Mouse (Mus musculus): Measurements from ENCODE around the gene Etnk1. TPM values are rescaled to one million over a fixed set of nuclear protein-coding genes. Genes with fewer than 3 reads are reported as not detected.
"Not testable (repeated sequence)": the region's sequence is repeated elsewhere in the genome, so short reads cannot be mapped to it uniquely, and the experiment has no call there.

Etnk1 gene
- polyA plus RNA-seq (2012; rRNA removed) = 52.5 and 61.8 TPM in 2 replicates

DNA sequence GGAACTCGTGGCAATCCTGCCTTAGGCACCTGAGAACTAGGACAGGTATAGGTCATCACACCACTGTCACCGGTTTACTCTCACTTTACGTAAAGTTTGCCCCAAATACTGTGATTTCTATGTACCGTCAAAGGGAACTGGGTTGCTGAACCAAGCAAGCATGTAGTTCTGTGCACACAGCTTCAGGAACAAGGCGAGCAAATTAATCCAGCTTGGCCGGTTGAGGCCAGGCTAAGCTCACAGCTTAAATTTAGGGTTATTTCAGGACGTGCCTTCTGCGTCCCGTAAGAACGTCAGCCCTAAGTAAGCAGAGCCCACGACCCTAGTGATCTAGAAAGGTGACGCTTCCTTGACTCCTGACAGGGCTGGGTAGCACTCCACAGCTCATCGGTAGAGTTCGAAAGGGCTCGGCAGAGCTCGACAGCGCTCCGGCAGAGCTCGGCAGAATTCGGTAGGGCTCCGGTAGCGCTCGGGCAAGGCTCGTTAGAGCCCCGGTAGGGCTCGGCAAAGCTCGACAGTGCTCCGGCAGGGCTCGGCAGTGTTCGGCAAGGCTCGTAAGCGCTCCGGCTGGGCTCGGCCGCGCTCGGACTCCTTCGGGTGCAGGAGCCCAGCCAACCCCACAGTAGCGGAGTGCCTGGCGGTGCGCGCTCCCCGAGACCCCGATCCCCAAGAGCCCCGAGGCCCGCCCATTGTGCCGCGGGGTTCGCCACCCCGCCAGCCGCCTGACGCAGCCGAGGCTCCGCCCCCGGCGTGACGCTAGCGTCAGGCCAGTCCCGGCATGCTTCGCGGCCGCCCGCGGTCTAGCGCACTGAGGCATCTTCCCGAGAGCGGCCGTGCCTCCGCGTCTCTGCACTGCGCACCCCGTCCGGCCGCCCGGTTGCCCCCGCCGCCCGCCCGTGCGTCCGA lies at the start of gene Etnk1:
TSS of gene Etnk1 (plus strand) at position 770 of the 906 bp plus-strand sequence.
- peak; percentile 59 for DNase-seq (ENCODE audit: low read depth)

DNA sequence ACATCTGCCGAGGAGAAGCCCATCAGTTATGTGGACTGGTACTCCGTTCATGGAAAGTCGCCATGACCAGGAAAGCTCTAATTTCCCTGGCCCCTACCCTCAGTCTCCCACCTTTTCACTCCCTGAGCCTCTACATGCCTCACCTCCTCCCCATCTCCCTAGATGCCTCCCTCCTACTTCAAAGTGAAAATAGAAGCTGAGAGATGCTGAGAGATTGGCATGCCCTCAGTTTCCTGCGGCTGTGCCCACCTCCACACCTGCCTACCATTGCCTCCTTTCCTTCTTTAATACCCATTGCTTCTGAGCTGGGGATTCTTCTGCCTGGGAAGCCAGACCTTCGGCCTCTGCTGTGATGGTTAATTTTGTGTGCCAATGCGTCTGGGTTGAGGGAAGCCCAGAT lies 47.7 kb upstream of the Etnk1 start:
- no peak for DNase-seq (ENCODE audit: low read depth)

GRCm38 (mm10) chr6:143125721-143126120 lies 41.3 kb upstream of the Etnk1 start:
- DNase-seq (ENCODE audit: low read depth) = no peak

DNA sequence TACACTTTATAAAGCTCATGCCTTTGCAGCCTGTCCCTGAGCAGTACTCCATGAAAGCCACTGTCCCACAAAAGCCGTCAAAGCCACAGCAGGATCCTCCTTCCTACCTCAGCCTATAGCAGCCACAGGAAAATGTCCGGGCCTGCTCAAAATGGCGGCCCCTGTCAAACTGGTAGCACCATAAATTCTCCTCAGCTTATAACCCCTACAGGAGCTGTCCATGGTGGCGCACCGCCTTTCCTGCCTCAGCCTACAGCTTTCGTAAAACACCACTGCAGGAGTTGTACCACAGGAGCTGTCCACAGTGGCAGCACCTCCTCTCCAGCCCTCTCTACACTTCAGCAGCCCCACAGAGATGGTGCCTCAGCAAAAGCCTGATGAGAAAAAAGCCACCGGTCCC lies 37.6 kb upstream of the Etnk1 start:
- DNase-seq (ENCODE audit: low read depth) = no peak

GRCm38 (mm10) chr6:143129952-143130351 lies 37.1 kb upstream of the Etnk1 start:
- DNase-seq (ENCODE audit: low read depth) = no peak

- DNase-seq (ENCODE audit: low read depth) = no peak
Observed at GRCm38 (mm10) chr6:143130411-143130810, 36.6 kb upstream of the Etnk1 start.

- DNase-seq (ENCODE audit: low read depth) = no peak
Observed at GRCm38 (mm10) chr6:143131895-143132652, 34.9 kb upstream of the Etnk1 start.

DNA sequence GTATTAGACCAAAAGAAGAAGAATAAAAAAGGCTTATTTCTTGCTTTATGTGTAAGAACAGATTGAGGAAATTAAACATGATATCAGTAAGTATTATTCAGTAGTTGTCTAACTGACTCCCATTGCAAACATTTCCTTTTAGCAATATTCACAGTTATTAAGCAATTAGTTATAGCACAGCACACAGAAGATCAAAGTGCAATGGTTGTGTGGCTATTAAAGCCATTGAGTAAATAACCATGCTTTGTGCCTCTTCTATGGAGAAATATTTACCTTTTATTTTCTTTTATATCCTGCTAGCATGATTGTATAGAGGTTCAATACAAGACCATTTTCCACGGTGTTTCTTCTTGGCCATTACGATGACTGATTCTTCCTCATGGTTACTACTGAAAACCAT lies 33.9 kb upstream of the Etnk1 start:
- no peak for DNase-seq (ENCODE audit: low read depth)

- DNase-seq (ENCODE audit: low read depth) = no peak
Observed at GRCm38 (mm10) chr6:143135097-143135496, 31.9 kb upstream of the Etnk1 start.

GRCm38 (mm10) chr6:143136688-143137087 lies 30.3 kb upstream of the Etnk1 start:
- DNase-seq (ENCODE audit: low read depth) = no peak

GRCm38 (mm10) chr6:143137341-143137740 lies 29.7 kb upstream of the Etnk1 start:
- DNase-seq (ENCODE audit: low read depth) = no peak

- no peak for DNase-seq (ENCODE audit: low read depth)
Observed at GRCm38 (mm10) chr6:143139417-143139816, 27.6 kb upstream of the Etnk1 start.

DNA sequence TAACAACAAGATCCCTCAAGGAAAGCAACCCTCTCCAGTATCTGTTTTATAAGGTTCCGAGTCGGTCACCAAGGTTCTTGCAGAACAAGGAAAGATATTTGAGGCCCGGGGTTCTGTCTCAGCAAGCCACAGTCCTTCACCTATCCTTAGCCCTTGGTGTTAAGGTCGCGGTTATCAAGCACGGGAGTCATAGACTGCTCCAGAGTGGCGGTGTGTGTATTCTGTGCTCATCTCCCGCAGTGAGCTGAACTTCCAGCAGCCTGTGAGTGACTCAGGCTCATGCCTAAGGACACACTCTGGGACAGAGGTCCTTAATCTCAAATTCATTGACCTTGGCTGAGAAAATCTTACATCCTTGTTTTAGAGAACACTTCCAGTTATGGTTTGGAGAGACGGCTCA lies 26.1 kb upstream of the Etnk1 start:
- DNase-seq (ENCODE audit: low read depth) = no peak

- DNase-seq (ENCODE audit: low read depth) = not testable (repeated sequence)
Observed at GRCm38 (mm10) chr6:143141624-143142592, 25.1 kb upstream of the Etnk1 start.

- DNase-seq (ENCODE audit: low read depth) = no peak
Observed at GRCm38 (mm10) chr6:143142861-143143260, 24.2 kb upstream of the Etnk1 start.

- no peak for DNase-seq (ENCODE audit: low read depth)
Observed at GRCm38 (mm10) chr6:143143321-143143720, 23.7 kb upstream of the Etnk1 start.

DNA sequence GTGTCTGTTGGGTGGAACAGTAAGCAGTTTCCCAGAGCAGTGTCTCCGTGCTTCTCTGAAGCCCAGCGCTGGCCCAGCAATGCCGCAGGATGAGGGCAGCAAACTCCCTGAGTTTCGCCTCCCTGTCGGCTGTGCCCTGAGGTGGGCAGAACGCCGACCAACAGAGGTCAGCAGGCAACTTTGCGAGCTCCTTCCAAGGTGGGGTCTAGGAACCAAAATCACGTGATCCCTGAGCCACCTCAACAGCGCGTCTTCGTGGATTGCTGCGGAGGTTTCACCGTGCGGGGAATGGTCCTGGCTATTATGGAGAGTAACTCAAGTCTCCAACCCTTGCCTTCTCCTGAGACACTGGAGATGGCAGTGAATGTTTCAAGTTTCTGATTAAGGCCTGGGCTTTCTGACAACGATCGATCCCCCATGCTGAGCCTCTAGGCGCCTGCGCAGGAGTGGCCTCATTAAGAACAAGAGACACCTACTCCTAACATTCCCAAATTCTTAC lies 23.2 kb upstream of the Etnk1 start:
- no peak for DNase-seq (ENCODE audit: low read depth)

DNA sequence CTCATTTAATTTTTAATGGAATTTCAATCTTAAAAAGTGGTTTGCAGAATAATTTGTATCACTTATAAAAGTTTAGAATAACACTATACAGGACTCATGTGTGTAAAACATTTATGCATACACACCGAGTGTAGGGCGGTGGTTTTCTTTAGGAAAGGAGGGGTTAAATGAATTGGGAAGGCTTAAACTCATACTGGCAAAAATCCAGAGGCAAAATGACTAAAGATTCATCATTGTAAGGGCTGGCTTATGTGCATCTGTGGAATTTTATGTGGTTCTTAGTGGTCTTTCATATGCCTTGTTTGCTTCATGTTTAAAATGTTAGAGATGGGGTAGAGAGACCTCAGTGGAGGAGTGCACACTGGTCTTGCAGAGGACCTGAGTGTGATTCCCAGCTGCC lies 22.5 kb upstream of the Etnk1 start:
- no peak for DNase-seq (ENCODE audit: low read depth)

- no peak for DNase-seq (ENCODE audit: low read depth)
Observed at GRCm38 (mm10) chr6:143145051-143145450, 22.0 kb upstream of the Etnk1 start.

DNA sequence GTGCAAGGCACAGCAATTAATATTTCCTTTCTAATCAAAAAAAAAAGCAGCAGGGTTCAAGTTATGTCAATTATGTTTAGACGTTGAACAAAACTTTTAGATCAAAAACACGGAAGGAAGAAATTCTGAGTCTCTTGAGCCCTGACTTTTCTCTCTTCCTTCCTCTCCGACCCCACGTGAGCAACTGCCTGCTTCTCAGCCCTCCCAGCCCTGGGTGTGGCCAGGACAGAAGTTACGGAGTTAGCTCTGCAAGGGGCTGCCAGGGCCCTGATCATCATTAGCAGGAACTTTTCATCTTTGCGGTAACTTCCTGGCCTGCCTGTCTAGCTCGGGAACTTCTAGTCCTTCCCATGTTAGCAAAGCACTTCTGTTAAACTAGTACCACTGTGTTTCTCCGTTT lies 20.3 kb upstream of the Etnk1 start:
- no peak for DNase-seq (ENCODE audit: low read depth)

DNA sequence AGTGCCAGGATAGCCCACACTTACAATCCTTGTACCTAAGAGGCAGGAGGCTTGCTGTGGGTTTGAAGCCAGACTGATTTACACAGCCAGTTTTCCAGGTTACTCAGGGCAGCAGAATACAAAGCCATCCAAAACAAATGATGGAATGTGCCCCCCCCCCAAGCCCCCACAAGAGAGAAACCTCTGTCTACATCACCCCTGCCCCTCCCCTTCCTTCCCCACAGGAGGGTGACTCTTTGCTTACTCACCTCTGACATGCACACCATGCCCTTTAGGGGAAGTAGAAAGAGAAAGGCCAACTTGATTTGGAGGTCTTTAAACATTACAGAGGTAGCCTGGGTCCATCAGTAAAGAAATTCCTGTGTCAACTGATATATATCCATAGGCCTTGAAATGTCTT lies 18.2 kb upstream of the Etnk1 start:
- DNase-seq (ENCODE audit: low read depth) = no peak

Data from gonadal fat pad, adult 2 months (tissue).